Mouse (Mus musculus): ENCODE measurements around the gene Muc13.

The Muc13 gene

DNA sequence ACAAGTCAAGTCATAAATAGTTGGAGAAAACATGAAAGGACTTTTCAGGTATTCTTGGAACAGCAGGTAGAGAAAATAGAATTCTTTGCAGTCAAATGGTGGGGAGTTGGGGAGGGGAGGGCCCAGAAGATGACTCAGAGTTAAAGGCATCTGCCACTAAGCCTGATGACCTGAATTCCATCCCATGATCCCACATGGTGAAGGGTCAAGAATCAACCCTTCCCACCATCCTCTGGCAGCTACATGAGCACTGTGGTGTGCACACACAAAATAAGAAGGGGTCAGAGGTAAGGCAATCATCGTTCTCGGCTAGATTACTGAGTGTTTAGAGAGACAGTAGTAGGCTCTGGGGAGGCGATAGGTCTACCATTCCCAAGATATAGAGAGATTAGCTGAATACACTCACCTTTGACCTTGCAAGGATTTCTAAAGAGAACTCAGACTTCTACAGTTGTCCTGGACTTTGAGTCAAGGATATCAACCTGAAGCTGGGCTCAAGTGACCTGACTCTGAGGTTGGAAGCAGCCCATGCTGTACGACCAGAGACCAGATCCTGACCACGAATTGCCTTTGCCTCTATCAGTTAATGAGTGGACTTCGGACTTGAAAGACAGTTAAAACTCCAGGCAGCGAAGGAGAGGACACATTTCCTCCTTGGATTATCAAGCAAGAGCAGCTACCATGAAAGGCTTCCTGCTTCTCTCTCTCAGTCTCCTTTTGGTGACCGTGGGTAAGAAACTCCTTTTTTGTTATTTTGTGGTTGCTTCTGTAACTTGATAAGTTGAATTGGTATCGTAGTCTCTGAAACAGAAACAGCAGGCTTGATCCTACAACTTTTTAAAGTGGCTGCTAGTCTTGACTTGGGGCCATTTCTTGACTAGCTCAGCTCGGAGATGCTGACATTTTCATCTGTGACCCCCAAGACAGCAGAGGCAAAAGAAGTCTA is at the start of gene Muc13:
Gene Muc13, plus strand, starts transcription at position 192 of the 946 bp plus-strand sequence.
- DNase-seq (ENCODE audit: low spot score): no peak

DNA sequence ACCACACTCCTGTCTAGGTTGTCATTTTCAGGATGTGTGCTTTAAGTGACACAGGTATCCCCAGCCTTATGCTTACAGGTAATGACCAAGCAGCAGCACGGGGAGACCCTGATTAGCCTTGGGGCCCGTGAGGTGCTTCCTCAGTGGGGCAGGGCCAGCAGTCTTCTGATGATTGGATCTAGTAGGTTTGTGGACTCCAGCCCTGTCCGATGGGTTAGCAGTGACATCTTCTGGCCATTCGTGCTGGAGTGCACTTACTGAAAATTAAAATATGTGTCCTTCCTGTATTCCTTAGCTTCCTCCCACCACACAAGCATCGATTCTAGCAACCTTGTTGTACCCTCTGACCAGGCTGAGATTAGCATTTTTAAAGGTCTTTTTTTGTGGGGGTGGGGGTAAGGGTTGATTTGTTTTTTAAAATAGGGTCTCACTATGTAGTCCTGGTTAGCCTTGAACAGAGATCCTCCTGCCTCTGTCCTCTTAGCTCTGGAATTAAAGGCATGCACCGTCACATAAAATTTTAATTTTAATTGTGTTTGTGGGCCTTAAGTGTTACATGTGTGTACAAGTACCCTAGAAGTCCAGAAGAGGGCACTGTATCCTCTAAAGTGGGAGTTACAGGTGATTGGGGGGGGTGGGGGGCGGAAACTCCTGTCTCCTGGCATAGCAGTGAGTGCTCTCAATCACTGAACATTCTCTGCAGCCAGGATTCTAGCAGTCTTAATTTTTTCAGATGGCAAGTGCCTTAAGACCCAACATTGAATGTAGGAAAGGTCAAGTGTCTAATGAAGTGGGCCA is 49.0 kb upstream of the Muc13 start:
- DNase-seq (ENCODE audit: low spot score): no peak

DNA sequence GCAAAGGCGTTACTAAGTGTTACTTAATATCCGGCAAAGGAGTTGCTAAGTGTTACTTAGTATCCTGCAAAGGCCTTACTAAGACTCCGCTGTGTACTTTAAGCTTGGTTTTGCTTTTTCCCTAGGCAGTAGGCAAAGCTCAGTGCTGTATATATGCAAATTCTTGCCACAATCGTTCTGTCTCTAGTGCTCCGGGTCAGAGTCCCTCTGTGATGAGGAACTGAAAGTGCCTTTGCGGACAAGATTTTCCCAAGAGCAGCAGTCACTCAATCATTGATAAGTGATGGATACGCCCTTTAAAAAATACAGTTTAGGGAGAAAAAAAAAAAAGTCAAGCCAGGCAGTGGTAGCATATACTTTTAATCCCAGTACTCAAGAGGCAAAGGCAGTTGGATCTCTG is 48.4 kb upstream of the Muc13 start:
- no peak for DNase-seq (ENCODE audit: low spot score)

DNA sequence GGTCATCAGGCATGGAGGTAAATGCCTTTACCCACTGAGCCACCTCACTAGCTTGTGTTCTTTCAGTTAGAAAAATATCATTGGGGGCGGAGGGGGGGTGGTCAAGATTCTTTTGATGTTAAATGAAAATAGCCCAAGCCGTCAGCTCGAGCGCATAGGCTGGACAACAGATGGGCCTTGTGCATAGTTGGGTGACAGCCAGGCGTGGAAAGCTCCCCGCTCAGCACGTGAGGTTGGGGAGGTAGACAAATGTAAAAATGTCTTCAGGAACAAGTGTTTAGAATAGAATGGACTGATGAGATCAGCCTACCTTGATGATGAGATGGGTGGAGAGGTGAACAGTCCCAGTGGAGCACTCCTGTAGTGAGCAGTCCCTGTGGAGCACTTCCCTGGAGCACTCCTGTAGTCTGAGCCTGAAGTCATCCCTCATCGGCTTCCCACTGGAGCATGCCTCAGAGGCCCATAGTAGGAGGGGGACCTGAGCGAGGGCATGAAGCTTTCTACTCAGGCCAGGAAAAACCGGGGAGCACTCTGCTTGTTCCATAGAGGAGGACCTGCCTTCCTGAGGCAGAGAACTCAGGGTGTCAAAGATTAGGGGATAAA is 47.7 kb upstream of the Muc13 start:
- DNase-seq (ENCODE audit: low spot score): no peak

DNA sequence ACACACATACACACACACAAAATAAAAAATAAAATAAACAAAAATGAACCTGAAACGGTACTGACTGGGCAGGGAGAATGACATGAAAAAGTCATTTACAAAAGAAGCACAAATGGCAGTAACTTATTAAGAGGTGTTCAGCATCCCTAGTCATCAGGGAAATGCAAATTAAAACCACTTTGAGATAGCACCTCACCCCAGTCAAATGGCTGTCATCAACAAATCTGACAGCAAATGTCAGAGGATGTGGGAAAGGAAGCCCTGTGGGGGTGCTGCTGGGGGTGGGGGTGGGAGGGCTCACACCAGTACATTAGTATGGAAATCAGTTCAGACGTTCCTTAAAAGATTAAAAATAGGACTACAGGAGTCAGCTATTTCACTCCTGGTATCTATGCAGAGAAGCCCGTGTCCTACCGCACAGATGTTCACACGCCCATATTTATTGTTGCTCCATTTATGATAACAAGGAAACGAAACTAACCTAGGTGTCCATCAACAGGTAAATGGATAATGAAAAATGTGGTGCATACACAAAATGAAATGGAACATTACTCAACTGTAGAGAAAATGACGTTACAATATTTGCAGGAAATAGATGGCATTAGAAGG is 46.4 kb upstream of the Muc13 start:
- no peak for DNase-seq (ENCODE audit: low spot score)

DNA sequence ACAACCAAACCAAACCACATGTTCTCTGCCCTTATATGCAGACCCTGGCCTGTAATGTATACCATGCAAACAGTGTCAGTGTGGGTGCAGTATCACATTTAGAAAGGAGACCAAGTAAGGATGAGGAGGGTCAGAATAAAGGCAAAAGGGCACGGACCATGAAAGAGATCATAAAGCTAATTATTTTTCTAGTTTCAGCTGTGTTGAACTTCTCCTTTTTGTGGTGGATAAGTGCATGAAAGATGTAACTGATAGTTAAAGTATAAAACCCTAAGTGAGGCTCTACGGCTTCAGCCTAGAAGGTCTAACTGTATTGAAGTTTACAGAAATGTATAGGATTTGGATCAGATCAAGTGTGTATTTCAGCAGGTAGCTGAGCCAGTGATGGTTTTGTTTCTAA is 45.8 kb upstream of the Muc13 start:
- DNase-seq (ENCODE audit: low spot score): no peak

DNA sequence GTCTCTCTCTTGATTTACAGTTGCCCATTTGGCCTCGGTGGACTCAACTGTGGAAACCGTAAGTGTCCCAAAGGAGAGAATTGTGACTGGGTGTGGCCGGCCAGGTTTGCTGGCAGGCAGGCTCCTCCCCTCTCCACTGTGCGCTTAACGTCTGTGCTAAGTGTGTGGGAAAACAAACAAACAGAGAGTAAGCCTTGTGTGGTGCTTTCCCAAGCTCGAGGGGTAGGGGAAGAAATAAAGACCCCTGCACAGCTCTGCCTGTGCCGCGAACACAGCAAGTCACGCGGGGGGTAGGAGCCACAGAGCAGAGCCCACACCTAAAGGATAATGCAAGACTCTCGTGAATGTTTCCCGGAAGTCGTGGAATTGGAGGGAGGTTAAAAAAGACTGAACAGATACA is 42.7 kb upstream of the Muc13 start:
- DNase-seq (ENCODE audit: low spot score): no peak

DNA sequence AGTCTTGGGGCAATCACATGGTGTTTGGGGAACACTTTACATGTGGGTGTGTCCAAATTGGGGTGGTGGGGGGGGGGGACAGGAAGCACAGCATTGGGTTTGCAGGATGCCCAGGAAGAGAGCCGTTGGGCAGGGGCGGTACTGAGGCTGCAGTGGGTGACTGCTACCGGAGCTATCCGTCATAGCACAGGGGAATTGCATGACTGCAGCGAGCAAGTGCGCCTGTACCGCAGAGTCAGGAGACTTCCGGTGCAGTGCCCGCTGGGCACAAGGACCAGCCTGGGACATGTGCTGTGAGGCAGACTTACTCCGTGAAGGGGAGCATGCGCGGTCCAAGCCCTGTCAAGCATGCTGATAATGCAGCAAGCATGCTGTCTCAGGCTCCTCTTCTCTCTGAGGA is 42.2 kb upstream of the Muc13 start:
- peak; percentile 86 for DNase-seq (ENCODE audit: low spot score)

DNA sequence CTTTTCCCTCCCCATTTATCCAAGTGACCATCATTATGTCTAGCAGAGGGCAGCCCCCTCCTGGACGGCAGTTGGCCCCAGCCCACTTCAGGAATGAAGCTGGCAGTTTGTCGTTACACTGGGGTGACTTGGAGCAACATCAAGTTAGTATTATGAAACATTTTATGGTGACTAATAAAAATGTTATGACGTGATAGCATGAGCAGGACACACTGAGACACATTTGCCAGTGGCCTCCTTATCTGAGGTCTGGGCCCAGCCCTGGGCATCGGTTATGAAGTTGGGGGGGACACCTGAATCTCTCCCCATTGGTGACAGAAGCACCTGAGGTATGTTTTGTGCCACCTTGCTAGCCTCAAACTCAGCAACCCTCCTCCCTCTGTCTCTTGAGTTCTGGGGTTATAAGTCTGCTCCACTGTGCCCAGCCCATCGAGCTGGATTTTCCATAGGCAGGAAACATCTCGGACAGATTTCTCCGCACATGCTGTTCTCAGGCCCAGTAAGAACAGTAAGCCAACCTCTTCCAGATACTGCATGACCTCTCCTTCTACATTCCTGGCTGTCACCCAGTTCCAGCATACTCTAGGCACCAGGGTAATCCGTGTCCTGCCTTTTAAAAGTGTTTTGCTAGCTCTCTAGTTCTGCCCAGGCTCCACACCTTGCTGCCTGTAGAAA is 40.8 kb upstream of the Muc13 start:
- DNase-seq (ENCODE audit: low spot score): no peak

DNA sequence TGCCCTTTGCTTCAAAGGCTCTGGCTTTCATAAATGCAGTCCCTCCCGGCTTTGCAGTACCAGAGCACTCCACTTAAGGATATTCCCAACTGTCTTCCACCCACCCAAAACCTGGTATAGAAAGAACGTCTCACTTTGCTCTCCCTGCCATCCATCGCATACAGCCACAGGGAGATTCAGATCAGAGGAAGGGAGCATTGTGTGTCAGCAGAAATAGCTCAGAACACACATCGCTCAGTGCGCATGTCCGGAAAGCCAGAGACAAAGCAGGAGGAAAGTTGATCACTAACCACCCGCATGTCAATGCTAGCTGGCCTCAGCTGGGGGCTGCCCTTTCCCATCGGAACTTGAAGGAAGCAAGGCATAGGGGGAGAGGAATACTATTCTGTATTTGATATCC is 38.5 kb upstream of the Muc13 start:
- DNase-seq (ENCODE audit: low spot score): no peak

DNA sequence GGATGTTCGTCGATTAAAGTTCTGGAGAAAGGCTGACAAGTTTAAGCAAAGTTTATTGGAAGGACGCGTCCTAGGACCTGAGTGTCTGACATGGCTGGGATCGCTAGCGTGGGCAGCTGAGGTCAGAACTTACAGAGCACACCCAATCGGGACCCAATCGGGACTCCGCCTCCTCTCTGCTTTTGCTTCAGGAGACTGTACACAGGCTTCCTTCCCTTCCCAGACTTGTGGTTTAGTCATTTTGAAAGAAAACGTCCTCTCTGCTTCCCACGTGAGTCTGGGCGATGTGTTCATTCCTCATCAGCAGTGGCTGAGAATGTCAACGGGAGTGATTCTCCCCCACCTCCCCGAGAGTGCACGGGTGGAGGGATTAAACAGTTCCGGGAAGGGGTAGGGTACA is 37.9 kb upstream of the Muc13 start:
- DNase-seq (ENCODE audit: low spot score): no peak

DNA sequence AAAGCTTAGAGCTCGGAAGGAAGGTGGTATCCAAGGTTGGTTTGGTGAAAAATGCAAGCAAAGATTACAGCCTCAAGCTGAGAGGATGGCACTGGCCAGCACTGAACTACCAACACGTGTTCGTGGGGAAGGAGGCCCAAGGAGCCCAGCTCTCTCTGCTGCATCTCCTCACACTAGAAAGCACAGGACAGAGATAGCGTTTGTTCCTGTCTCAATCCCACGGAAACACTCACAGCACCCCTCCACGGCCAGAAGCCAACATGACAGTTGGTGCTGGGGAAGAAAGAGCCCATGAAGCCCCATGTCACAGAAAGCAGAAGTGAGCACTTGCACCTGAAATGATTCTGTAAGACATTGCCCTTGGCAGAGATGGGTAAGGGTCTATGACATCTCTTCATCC is 37.4 kb upstream of the Muc13 start:
- no peak for DNase-seq (ENCODE audit: low spot score)

DNA sequence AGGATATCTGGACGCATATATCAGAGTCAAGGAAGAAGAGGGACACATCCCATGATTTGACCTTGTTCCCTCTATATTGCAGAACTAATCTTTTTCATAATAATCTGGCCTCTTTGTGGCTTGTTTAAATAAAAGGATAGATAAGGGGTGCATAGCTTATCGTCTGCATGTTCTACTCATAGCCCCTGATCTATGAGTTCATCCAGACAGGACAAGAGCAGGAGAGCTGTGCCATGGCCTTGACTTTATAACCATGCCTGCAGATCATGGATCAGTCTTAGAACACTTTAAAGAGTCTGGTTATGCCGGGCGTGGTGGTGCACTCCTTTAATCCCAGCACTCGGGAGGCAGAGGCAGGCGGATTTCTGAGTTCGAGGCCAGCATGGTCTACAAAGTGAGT is 34.6 kb upstream of the Muc13 start:
- DNase-seq (ENCODE audit: low spot score): no peak

DNA sequence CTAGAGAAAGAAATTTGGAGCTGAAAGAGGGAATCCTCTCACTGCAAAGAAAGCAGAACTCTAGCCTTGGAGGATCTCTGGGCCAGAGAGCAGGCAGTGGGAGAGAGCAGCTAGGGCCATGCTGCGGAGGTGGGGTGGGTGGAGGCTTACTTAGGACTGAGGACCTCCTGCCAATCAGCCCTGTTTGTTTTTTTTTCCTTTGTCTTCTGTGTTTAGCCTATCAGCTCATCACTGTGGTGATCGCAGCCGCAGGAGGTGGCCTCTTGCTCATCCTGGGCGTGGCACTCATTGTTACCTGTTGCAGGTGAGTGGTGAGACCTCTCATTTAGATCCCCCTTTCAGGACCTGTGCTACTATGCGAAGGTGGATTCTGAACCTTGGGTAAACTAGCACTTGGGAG is 33.3 kb upstream of the Muc13 start:
- no peak for DNase-seq (ENCODE audit: low spot score)

DNA sequence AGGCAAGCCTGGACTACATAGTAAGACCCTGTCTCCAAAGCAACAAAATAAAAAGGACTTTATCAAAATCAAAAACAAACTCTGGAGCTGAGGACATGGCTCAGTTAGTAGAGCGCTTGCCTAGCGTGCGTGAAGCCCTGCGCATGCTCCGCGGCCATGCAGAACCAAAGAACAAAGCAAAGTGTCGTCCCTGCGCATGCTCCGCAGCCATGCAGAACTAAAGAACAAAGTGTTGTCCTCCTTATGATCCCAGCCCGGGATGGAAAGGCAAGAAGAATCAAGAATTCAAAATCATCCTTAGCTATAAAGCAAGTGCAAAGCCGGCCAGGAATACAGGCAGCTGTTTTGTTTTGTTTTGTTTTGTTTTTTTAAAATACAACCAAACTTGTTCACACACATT is 32.8 kb upstream of the Muc13 start:
- no peak for DNase-seq (ENCODE audit: low spot score)

DNA sequence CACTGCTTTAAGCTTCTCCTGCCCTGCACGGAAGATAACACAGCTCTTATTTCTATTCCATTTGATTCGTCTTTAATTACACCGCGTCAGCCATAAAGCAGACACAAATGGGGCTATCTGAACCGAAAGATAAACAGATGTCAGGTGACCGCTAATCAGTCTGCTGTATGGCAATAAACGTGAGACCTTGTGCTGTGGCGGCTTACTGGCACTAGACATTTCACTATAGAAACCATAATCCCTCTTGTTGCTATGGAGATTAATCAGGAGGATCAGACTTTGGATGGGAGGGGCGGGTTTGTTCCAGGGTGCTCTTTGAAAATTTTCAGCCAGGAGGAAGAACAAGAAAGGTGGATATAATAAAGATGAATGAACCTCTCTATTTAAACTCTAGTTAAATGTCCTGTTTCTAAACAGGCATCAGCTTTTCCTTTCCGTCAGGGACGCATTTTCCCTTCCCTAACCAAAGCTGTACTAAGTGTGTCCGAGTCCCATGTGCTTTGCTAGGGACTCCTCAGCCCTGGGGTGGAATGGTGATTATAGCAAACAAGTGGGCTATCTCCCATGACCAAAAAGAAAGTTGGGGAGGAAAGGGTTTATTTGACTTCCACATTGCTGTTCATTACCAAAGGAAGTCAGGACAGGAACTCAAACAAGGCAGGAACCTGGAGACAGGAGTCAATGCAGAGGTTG is 29.2 kb upstream of the Muc13 start:
- DNase-seq (ENCODE audit: low spot score): no peak

DNA sequence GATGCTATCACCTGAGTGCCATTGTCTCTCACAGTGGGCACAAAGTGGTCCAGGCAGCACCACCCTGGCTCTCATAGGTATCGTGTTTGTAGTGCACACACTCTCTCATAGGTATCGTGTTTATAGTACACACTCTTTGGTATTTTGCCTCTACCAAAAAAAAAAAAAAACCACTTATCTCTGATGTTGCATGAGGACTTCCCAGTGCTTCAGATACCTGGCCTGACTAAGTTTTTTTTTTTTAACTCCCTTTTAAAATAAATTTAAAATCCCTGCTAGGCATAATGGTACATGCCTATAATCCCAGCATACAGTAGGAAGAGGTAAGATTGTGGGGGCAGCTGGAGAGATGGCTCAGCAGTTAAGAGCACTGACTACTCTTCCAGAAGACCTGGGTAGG is 28.4 kb upstream of the Muc13 start:
- no peak for DNase-seq (ENCODE audit: low spot score)

DNA sequence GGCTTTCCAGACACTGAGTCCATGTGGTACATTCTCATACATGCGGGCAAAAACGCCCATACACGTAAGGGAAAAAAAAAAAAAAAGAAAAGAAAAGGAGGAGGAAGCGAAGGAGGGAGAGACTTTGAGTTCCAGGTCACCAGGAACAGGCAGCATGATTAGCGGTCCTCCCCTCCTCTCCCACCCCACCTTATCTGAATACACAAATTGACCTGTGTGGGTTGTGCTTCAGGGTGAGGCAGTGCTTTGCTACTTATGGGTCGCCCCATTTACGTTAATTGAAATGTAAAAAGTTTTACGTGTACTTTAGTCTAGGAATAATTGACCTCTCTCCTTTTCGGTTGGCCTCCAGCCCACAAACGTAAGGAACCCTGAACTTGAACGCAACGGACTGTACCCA is 27.5 kb upstream of the Muc13 start:
- DNase-seq (ENCODE audit: low spot score): no peak

DNA sequence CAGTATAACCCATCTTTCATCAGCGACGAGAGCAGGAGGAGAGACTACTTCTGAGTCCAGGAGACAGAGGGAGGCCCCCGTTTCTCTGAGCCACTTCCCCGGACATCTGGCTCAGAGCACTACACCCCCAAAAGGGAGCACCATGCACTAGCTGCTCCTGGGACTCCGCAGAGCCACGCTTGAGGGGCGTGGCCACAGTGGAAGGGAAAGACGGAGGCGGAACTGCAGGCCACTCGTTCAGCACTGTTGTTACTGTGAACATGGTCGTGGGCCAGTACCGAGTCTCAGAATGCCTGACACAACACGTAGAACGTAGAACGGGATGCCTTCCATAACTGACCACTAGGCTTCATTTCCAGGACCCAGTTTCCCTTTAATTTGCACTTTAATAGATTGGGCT is 27.1 kb upstream of the Muc13 start:
- DNase-seq (ENCODE audit: low spot score): no peak

DNA sequence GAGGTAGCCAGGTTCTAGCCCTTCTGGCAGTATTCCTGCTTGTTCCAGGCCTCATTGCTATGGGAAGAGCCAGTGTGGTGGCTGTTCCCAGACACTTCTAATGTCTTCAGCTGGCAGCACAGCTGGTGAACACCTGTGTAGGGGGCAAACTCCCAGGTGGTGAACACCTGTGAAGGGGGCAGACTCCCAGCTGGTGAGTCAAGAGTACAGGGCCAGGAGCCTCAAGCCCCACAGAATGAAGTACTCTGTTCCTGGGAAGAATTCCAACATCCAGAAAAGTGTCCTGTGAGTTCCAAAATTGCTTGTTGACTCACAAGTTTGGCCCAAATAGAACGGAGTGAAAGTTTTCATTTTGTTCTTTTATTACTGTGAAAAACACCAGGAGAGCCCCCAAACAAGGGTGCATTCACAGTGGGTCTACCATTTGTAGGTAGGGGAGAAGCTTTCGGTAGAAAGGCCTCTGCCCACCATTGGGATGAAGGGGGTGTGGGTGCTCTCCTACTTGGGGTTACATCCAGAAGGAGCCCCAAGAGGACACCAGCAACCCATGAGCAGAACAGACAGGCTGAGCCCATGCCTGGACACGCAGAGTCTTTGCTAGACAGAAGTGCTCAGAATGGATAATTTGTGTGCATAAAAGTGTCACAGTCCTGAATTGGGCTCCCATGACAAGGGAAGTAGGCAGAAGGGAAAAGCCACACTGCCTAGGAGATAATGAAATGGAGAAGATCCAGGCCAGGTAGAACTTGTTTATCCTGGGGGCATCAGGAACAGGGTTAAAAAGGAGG is 25.2 kb upstream of the Muc13 start:
- no peak for DNase-seq (ENCODE audit: low spot score)
